Mouse (Mus musculus) cortical plate, adult 2 months (tissue): ENCODE data around the gene Flywch1. TPM values are rescaled to one million over a fixed set of nuclear protein-coding genes. Genes with fewer than 3 reads are reported as not detected.
A peak's percentile ranks its signal among the peaks of the same experiment; 100 is the strongest.

Experiments used
- H3K27ac ChIP-seq: fragments of 200-500 bp; 2 replicates; pipeline ENCODE4 v1.5.1; 2012; ENCODE audit warnings: low read length, control low read depth, inconsistent platforms; ENCODE audit not compliant: insufficient read depth
- H3K4me1 ChIP-seq: fragments of 200-500 bp; 2 replicates; pipeline ENCODE4 v1.6.1; 2011; ENCODE audit warnings: low read length; ENCODE audit not compliant: control insufficient read depth, insufficient read depth
- H3K4me3 ChIP-seq: fragments of 200-500 bp; 2 replicates; pipeline ENCODE4 v1.5.1; 2011; ENCODE audit warnings: mild to moderate bottlenecking, low read length, control low read depth; ENCODE audit not compliant: insufficient read depth
- CTCF ChIP-seq: fragments of 200-500 bp; IDR thresholded peaks from 2 replicates; pipeline ENCODE4 v1.5.1; 2011; ENCODE audit warnings: mild to moderate bottlenecking, control low read depth, low read length; ENCODE audit not compliant: insufficient read depth; ENCODE audit errors: extremely low read depth
- POLR2A ChIP-seq: fragments of 200-500 bp; IDR thresholded peaks from 2 replicates; pipeline ENCODE4 v1.6.1; 2011; ENCODE audit warnings: mild to moderate bottlenecking, low read length, control low read depth; ENCODE audit not compliant: insufficient read depth; ENCODE audit errors: extremely low read depth
- polyA plus RNA-seq: library from polyadenylated mRNA; depleted of rRNA; stranded (reverse); fragments of >200 nt; gene quantifications from 2 replicates; pipeline ENCODE4 v1.2.3, GENCODE M21; 2012

Flywch1 gene
- polyA plus RNA-seq, 1 experiment = 257 TPM

- no peaks in the 10 kb centered on the region for H3K4me1 ChIP-seq
- no peak for TF ChIP-seq CTCF
- TF ChIP-seq POLR2A = no peak
- no peak overlapping the region for H3K4me3 ChIP-seq
- no peak overlapping the region for H3K27ac ChIP-seq
Measured at GRCm38 (mm10) chr17:23746767-23747166, 24.6 kb downstream of the Flywch1 start.

- no peaks in the 10 kb centered on the region for H3K4me1 ChIP-seq
- no peak overlapping the region for H3K27ac ChIP-seq
- H3K4me3 ChIP-seq = no peak overlapping the region
- TF ChIP-seq POLR2A (no peak), CTCF (no peak)
Measured at GRCm38 (mm10) chr17:23746311-23746710, 25.1 kb downstream of the Flywch1 start.

- Histone ChIP-seq H3K4me3 (no peak within 1 kb of the TSS; the same call in 1 of the 2 replicates), H3K27ac (no peak within 1 kb of the TSS), H3K4me1 (no peaks in the 10 kb centered on the region)
- TF ChIP-seq CTCF = no peak
- no peak for TF ChIP-seq POLR2A
Measured at GRCm38 (mm10) chr17:23745301-23746251, 25.8 kb downstream of the Flywch1 start, which contains the start of gene Kremen2. Gene Kremen2 (minus strand): TSS chr17:23745833.

- no peak overlapping the region for H3K27ac ChIP-seq
- H3K4me1 ChIP-seq = no peaks in the 10 kb centered on the region
- no peak overlapping the region for H3K4me3 ChIP-seq
- TF ChIP-seq CTCF (no peak), POLR2A (no peak)
Measured at GRCm38 (mm10) chr17:23744651-23745050, 26.8 kb downstream of the Flywch1 start.

GRCm38 (mm10) chr17:23744076-23744475, 27.3 kb downstream of the Flywch1 start:
- Histone ChIP-seq H3K4me1 (no peaks in the 10 kb centered on the region; the same call in 1 of the 2 replicates), H3K27ac (no peak overlapping the region), H3K4me3 (no peak overlapping the region)
- TF ChIP-seq POLR2A = no peak
- TF ChIP-seq CTCF = no peak

GRCm38 (mm10) chr17:23742941-23743340, 28.5 kb downstream of the Flywch1 start:
- Histone ChIP-seq H3K4me3 (no peak overlapping the region), H3K4me1 (peaks cover 2% of the 10 kb centered on the region; the same call in 1 of the 2 replicates), H3K27ac (no peak overlapping the region)
- no peak for TF ChIP-seq POLR2A
- no peak for TF ChIP-seq CTCF

GRCm38 (mm10) chr17:23742210-23742793, 29.1 kb downstream of the Flywch1 start:
- no peak for TF ChIP-seq POLR2A
- no peak for TF ChIP-seq CTCF
- Histone ChIP-seq H3K27ac (no peak overlapping the region), H3K4me1 (peaks cover 2% of the 10 kb centered on the region; the same call in 1 of the 2 replicates), H3K4me3 (peak overlapping the region; percentile 21; the same call in 1 of the 2 replicates)

- Histone ChIP-seq H3K4me1 (peaks cover 2% of the 10 kb centered on the region; the same call in 1 of the 2 replicates), H3K4me3 (no peak overlapping the region)
Measured at GRCm38 (mm10) chr17:23741359-23742209, 29.8 kb downstream of the Flywch1 start.

GRCm38 (mm10) chr17:23740598-23741021, 30.8 kb downstream of the Flywch1 start, which contains the start of gene Paqr4:
Gene Paqr4 (minus strand): TSS chr17:23740867.
- H3K4me3 ChIP-seq = peak within 1 kb of the TSS; percentile 68
- TF ChIP-seq POLR2A = no peak
- TF ChIP-seq CTCF = no peak
- peaks cover 2% of the 10 kb centered on the region; the same call in 1 of the 2 replicates for H3K4me1 ChIP-seq
- peak within 1 kb of the TSS; percentile 84 for H3K27ac ChIP-seq

More at GRCm38 (mm10) chr17:23741359-23742209, 29.8 kb downstream of the Flywch1 start:
- no peak overlapping the region for H3K27ac ChIP-seq
- TF ChIP-seq CTCF (no peak), POLR2A (no peak)
